ENCODE assay signal across 28 mouse cellular contexts in the genomic region with DNA sequence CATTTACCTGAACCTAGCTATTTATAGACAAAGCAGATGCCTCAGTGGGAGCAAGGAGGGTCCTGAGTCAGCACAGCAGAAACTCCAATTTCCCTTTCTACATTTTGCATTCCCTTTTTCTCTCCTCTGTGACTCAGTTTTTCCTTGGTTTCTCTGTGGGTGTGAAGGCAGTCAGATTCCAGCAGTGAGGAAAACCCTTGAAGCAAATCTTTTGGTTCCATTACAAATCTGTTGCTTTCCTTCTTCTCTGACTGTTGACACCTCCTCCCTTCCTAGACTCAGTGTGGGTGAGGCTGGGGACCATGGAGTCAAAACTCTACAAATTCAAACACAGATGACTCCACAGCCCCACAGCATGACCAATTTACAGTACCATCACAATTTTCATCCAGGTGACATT. TPM values are rescaled to one million over a fixed set of nuclear protein-coding genes. Genes with fewer than 3 reads are reported as not detected.
DNase-seq lines count a peak whose midpoint lies in the region; ATAC-seq lines count a peak whose summit lies in the region.
"Had no signal": no experiment of that assay in that cellular context is flagged by ENCODE, and none has a peak within 500 bp of the region (broad histone marks: within the 10 kb centered on the region; RNA-seq: fewer than 3 reads in every experiment).

No protein-coding gene starts in this region.

- H3K4me1 ChIP-seq in kidney, embryonic 14.5 days (ENCODE audit: control insufficient read depth, insufficient read depth, low read length): 0 out of 2 replicates have a peak, but pooled peaks cover 5% of the 10 kb centered on the region
- H3K4me1 ChIP-seq: embryonic facial prominence, embryonic 13.5 days; embryonic facial prominence, embryonic 15.5 days had no signal

- no peak overlapping the region for H3K27ac ChIP-seq in kidney, embryonic 14.5 days (ENCODE audit: low read depth, low read length)
- H3K27ac ChIP-seq: embryonic facial prominence, embryonic 13.5 days; embryonic facial prominence, embryonic 15.5 days; forebrain, embryonic 10.5 days; forebrain, embryonic 12.5 days had no signal

- no peaks in the 10 kb centered on the region for H3K27me3 ChIP-seq in kidney, embryonic 14.5 days (ENCODE audit: control insufficient read depth, insufficient read depth, low read length)
- H3K27me3 ChIP-seq: embryonic facial prominence, embryonic 13.5 days; embryonic facial prominence, embryonic 15.5 days; forebrain, embryonic 12.5 days had no signal

- DNase-seq in frontal cortex, postnatal 36 days (ENCODE audit: low spot score in 2 of 2): peak; percentile 2 to 4
- no peak for DNase-seq in frontal cortex, postnatal 25 days (ENCODE audit: low spot score in 2 of 2)
- DNase-seq in right cerebral cortex, adult 18-20 months: peak; percentile 7
- no peak for DNase-seq in right cerebral cortex, postnatal 4 days
- DNase-seq in brain, adult 2 months (ENCODE audit: low read depth, low spot score): peak; percentile 63
- DNase-seq in thymus, postnatal 25 days: no peak
- DNase-seq: adrenal gland, adult 8-10 months; adrenal gland, postnatal 14 days; adrenal gland, postnatal 36 days; cerebellum, adult 11 months; cerebellum, adult 18-20 months; cerebellum, adult 8-10 months; cerebellum, adult 9-11 months; cerebellum, postnatal 14 days; cerebellum, postnatal 36 days; embryo, embryonic 11 days had no signal

- no peak overlapping the region for H3K4me3 ChIP-seq in kidney, embryonic 14.5 days (ENCODE audit: low read length)
- H3K4me3 ChIP-seq: embryonic facial prominence, embryonic 13.5 days; embryonic facial prominence, embryonic 15.5 days; erythroblast, embryonic 14.5 days; forebrain, embryonic 10.5 days; forebrain, embryonic 12.5 days had no signal

- H3K9ac ChIP-seq in kidney, embryonic 14.5 days (ENCODE audit: low read depth, low read length): no peak overlapping the region
- H3K9ac ChIP-seq: embryonic facial prominence, embryonic 13.5 days; embryonic facial prominence, embryonic 15.5 days; forebrain, embryonic 12.5 days had no signal

- no peaks in the 10 kb centered on the region for H3K36me3 ChIP-seq in kidney, embryonic 14.5 days (ENCODE audit: control insufficient read depth, insufficient read depth, low read length)
- H3K36me3 ChIP-seq: embryonic facial prominence, embryonic 13.5 days; embryonic facial prominence, embryonic 15.5 days; forebrain, embryonic 10.5 days; forebrain, embryonic 12.5 days had no signal

- H3K4me2 ChIP-seq in kidney, embryonic 14.5 days (replicated peaks; ENCODE audit: low read depth, low read length): no peak overlapping the region
- H3K4me2 ChIP-seq: embryonic facial prominence, embryonic 13.5 days; embryonic facial prominence, embryonic 15.5 days; forebrain, embryonic 12.5 days had no signal

- H3K9me3 ChIP-seq in kidney, embryonic 14.5 days (ENCODE audit: control insufficient read depth, low read length): no peaks in the 10 kb centered on the region
- H3K9me3 ChIP-seq: embryonic facial prominence, embryonic 13.5 days; embryonic facial prominence, embryonic 15.5 days; forebrain, embryonic 10.5 days; forebrain, embryonic 12.5 days had no signal

- ATAC-seq in kidney, embryonic 14.5 days (ENCODE audit: low FRiP score, low TSS enrichment): no peak
- ATAC-seq: activated CD4-positive, CD25-positive, alpha-beta regulatory T cell, adult 4 months; forebrain, embryonic 14.5 days; forebrain, embryonic 16.5 days had no signal

RNA-seq across cellular contexts. Expression of a gene that starts 41.9 kb away (rescaled TPM):
- 514 and 811 TPM in 2 replicates for polyA plus RNA-seq in kidney, embryonic 14.5 days (2014; fragmentation: Nextera tagmentation; extraction: Ambion mirVana)

RNA-seq across cellular contexts. Expression of a gene that starts 45.3 kb away (rescaled TPM):
- not detected in 2 replicates for polyA plus RNA-seq in kidney, embryonic 14.5 days (2014; fragmentation: Nextera tagmentation; extraction: Ambion mirVana)
- polyA plus RNA-seq: activated CD4-positive, CD25-positive, alpha-beta regulatory T cell, adult 4 months; brain, embryonic 14.5 days; C2C12; embryonic facial prominence, embryonic 11.5 days; embryonic facial prominence, embryonic 13.5 days; embryonic facial prominence, embryonic 15.5 days; erythroblast, embryonic 14.5 days; forebrain, embryonic 10.5 days; forebrain, embryonic 12.5 days; forebrain, embryonic 14.5 days; forebrain, embryonic 16.5 days had no signal

Comparison
In these comparisons a context has a peak if more than half of its experiments do, and no peak if none do; other contexts are left out.
1. DNase-seq: peak in frontal cortex, postnatal 36 days (2 of 2), right cerebral cortex, adult 18-20 months (single experiment) and brain, adult 2 months (single experiment); none in frontal cortex, postnatal 25 days (0 of 2), right cerebral cortex, postnatal 4 days (single experiment) and thymus, postnatal 25 days (single experiment).